Mouse (Mus musculus) testis, adult 10 weeks (tissue): Measurements from ENCODE around the gene Mefv. TPM values are rescaled to one million over a fixed set of nuclear protein-coding genes. Genes with fewer than 3 reads are reported as not detected.

Source experiments
- polyA plus RNA-seq: library from polyadenylated mRNA; stranded (reverse); fragments of 350-450 nt; fragmentation: Illumina TruSeq; extraction: RNeasy Lipid Tissue Mini Kit (QIAGEN cat#74804); gene quantifications from one replicate; pipeline ENCODE4 v1.2.3, GENCODE M21; 2014; ENCODE audit warnings: low read depth, low replicate concordance

Mefv gene
- polyA plus RNA-seq: not detected

GRCm38 (mm10) chr16:3717980-3718379 is at the start of gene Mefv:
Mefv (minus strand) TSS chr16:3718097.

GRCm38 (mm10) chr16:3743503-3744185 is 25.7 kb upstream of the Mefv start, which contains the start of gene Zfp263:
Zfp263 (plus strand) TSS chr16:3744093.

Other genes starting within 250 kb of the Mefv start
- 0.85 TPM for gene Olfr161, start 127.1 kb downstream of the Mefv start, polyA plus RNA-seq
- gene Zfp263, start 26.0 kb upstream of the Mefv start, polyA plus RNA-seq: 48.4 TPM
- not detected for gene Olfr15, start 112.8 kb upstream of the Mefv start, polyA plus RNA-seq
- 3.1 TPM for gene Zfp174, start 129.2 kb upstream of the Mefv start, polyA plus RNA-seq
- 169 TPM for gene Naa60, start 154.3 kb upstream of the Mefv start, polyA plus RNA-seq
- gene Zfp597, start 166.5 kb upstream of the Mefv start, polyA plus RNA-seq: 108 TPM
- gene Gm20695, start 166.6 kb upstream of the Mefv start, polyA plus RNA-seq: 0.74 TPM
- gene 1700037C18Rik, start 190.6 kb upstream of the Mefv start, polyA plus RNA-seq: 25.3 TPM
- 106 TPM for gene Cluap1, start 190.7 kb upstream of the Mefv start, polyA plus RNA-seq